Mouse (Mus musculus): ENCODE measurements around the gene Phf7.

The Phf7 gene

GRCm38 (mm10) chr14:31251084-31251604 lies at the start of gene Phf7, which contains the start of gene Bap1:
Phf7 (minus strand) TSS chr14:31251317.
Bap1 (plus strand) TSS chr14:31251450.
- peak; percentile 96 for DNase-seq

- no peak for DNase-seq
Measured at GRCm38 (mm10) chr14:31285728-31286127, 34.6 kb upstream of the Phf7 start.

GRCm38 (mm10) chr14:31272164-31272563 lies 21.0 kb upstream of the Phf7 start:
- peak; percentile 78 to 82 for DNase-seq

GRCm38 (mm10) chr14:31271121-31271520 lies 20.0 kb upstream of the Phf7 start:
- no peak for DNase-seq

GRCm38 (mm10) chr14:31269456-31270100 lies 18.5 kb upstream of the Phf7 start:
- DNase-seq: no peak

- DNase-seq: no peak
Measured at GRCm38 (mm10) chr14:31268301-31269001, 17.3 kb upstream of the Phf7 start.

GRCm38 (mm10) chr14:31267649-31268048 lies 16.5 kb upstream of the Phf7 start:
- DNase-seq: no peak

- DNase-seq: no peak
Measured at GRCm38 (mm10) chr14:31260932-31261331, 9.8 kb upstream of the Phf7 start.

GRCm38 (mm10) chr14:31260374-31260773 lies 9.3 kb upstream of the Phf7 start:
- no peak for DNase-seq

GRCm38 (mm10) chr14:31258476-31259050 lies 7.4 kb upstream of the Phf7 start:
- DNase-seq: no peak

GRCm38 (mm10) chr14:31252091-31252490 lies 974 bp upstream of the Phf7 start:
- no peak for DNase-seq

- no peak for DNase-seq
Measured at GRCm38 (mm10) chr14:31251626-31252025, 509 bp upstream of the Phf7 start.

- no peak for DNase-seq
Measured at GRCm38 (mm10) chr14:31250222-31251083, 664 bp downstream of the Phf7 start.

GRCm38 (mm10) chr14:31248396-31248795 lies 2.7 kb downstream of the Phf7 start:
- no peak for DNase-seq

GRCm38 (mm10) chr14:31245946-31246345 lies 5.2 kb downstream of the Phf7 start:
- DNase-seq: no peak

- no peak for DNase-seq
Measured at GRCm38 (mm10) chr14:31244777-31245176, 6.3 kb downstream of the Phf7 start.

- no peak for DNase-seq
Measured at GRCm38 (mm10) chr14:31240528-31240927, 10.6 kb downstream of the Phf7 start.

GRCm38 (mm10) chr14:31237101-31237882 lies 13.8 kb downstream of the Phf7 start:
- DNase-seq: no peak

- DNase-seq: peak; percentile 83 to 91
Measured at GRCm38 (mm10) chr14:31233996-31234591, 17.0 kb downstream of the Phf7 start.

- DNase-seq: no peak
Measured at GRCm38 (mm10) chr14:31233070-31233995, 17.8 kb downstream of the Phf7 start.

All from cerebellum, postnatal 36 days (tissue).